Mouse (Mus musculus): ENCODE data around the gene Dhx38. TPM values are rescaled to one million over a fixed set of nuclear protein-coding genes. Genes with fewer than 3 reads are reported as not detected.

The Dhx38 gene
- 24.0 and 25.7 TPM in 2 replicates for polyA plus RNA-seq (2015; fragmentation: Nextera tagmentation; extraction: Ambion mirVana)

DNA sequence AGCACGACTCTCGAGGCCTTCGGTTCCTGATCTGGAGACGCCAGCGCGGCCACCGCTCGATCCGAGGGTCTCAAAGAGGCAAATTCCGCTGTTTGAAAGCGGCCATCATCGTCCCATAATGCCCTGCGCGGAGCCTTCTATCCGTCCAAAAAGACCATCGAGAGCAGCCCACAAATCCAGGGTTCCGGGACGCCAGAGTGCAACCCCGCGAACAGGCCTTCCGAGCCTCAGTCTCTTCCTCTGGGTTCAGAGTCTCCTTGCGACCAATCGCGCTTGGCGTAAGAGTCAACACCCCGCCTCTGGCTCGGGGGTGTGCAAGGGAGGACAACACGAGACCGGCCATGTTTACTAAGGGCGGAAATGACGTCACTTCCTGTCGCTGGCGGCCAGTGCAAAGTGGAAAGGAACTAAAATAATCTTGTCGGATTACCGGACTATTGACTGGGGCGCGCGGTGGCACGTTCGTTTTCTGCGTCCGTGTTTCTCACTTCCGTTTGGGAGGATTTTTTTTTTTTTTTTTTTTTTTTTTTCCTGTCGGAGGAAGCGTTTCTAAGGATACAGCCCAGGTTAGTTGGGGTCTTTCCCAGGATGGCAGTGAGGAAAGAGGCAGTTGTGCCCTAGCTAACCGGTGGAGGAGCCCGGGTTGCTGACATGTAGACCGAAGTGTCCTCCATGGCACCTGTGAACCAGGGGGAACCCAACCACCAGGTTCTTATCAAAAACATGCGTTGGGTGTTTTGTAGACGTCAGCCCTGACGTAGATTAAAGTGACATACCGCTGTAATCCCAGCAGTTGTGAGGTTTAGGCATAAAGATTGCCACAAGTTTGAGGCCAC is at the start of gene Dhx38, which contains the start of gene Txnl4b:
Dhx38 (minus strand) TSS at position 364 of the 836 bp plus-strand sequence.
Txnl4b (plus strand) TSS at position 395 of the 836 bp plus-strand sequence.
- ATAC-seq (replicated peaks; ENCODE audit: low FRiP score) = peak; percentile 100
- H3K4me1 ChIP-seq = peaks cover 18% of the 10 kb centered on the region
- H3K4me2 ChIP-seq = peak within 1 kb of the TSS; percentile 83
- peaks cover 44% of the 10 kb centered on the region for H3K36me3 ChIP-seq
- H3K4me3 ChIP-seq (replicated peaks) = peak within 1 kb of the TSS; percentile 77
- no peaks in the 10 kb centered on the region for H3K27me3 ChIP-seq
- peak within 1 kb of the TSS; percentile 91 for H3K27ac ChIP-seq
- WGBS = under 1% methylated on average over 52 of the region's 52 CpGs
- H3K9ac ChIP-seq = peak within 1 kb of the TSS; percentile 89
- H3K9me3 ChIP-seq (replicated peaks) = no peaks in the 10 kb centered on the region

DNA sequence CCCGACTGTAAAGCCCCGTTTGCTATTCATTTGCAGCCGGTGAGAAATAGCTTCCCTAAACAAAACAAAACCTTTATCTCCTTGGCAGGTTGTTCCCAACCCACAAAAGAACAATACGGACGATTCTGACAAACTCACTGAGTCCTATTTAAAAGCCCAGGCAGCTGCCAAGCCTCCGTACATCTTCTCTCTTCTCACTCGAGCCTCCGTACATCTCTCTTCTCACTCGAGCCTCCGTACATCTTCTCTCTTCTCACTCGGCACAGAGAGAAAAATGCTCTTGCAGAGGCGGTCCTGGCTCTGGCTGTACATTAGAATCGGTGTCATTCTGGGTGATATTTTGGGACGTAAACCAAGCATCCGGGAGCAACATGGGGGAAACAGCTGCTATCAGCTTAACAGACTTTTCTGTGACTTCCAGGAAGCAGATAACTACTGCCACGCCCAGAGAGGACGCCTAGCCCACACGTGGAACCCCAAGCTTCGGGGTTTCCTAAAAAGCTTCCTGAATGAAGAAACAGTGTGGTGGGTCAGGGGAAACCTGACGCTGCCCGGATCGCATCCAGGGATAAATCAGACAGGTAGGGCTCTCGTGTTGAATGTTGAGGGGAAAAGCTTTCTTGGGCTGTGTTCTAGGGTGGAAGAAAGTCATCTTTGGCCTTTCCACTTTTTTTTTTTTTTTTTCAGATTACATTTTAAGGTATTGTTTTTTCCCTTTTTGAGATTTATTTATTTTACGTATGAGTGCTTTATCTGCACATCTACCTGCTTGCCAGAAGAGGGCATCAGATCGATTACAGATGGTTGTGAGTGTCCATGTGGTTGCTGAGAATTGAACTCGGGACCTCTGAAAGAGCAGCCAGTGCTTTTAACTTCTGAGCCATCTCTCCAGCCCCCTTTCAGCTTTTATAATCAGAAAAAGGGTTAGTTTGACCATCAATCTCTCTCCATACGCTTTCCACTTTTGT is 48.9 kb upstream of the Dhx38 start, which contains the start of gene Pkd1l3:
Pkd1l3 (plus strand) TSS at position 275 of the 968 bp plus-strand sequence.
- H3K27ac ChIP-seq = no peak within 1 kb of the TSS
- H3K4me1 ChIP-seq = no peaks in the 10 kb centered on the region
- H3K27me3 ChIP-seq = no peaks in the 10 kb centered on the region; the same call in 1 of the 2 replicates
- H3K9ac ChIP-seq = no peak within 1 kb of the TSS
- WGBS = 60% methylated on average over 27 of the region's 27 CpGs
- no peaks in the 10 kb centered on the region for H3K9me3 ChIP-seq (replicated peaks)
- H3K4me3 ChIP-seq (replicated peaks) = no peak within 1 kb of the TSS
- ATAC-seq (replicated peaks; ENCODE audit: low FRiP score) = no peak
- no peaks in the 10 kb centered on the region for H3K36me3 ChIP-seq
- H3K4me2 ChIP-seq = peak within 1 kb of the TSS; percentile 26

DNA sequence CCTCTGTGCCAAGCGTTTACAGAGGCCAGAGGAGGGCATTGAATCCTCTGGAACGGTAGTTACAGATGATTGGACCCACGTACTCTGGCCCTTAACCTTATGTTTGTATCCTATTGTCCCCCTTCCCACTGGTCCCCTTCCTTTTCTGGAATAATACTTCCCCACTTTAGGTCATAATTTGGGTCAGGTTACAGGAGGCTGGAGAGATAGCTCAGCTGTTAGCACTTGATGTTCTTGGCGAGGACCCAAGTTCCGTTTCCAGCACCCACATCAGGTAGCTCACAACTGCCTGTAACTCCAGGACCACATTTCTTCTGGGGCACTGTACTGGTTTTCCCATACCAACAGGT is 43.5 kb upstream of the Dhx38 start:
- Histone ChIP-seq H3K9ac (peak overlapping the region; percentile 73), H3K4me1 (peaks cover 13% of the 10 kb centered on the region), H3K4me2 (peak overlapping the region; percentile 88), H3K27me3 (no peaks in the 10 kb centered on the region), H3K36me3 (peaks cover 15% of the 10 kb centered on the region), H3K4me3 (replicated peaks) (peak overlapping the region; percentile 71), H3K9me3 (replicated peaks) (no peaks in the 10 kb centered on the region), H3K27ac (peak overlapping the region; percentile 99)
- WGBS = 11% methylated on average over 5 of the region's 5 CpGs
- ATAC-seq (replicated peaks; ENCODE audit: low FRiP score) = no peak

DNA sequence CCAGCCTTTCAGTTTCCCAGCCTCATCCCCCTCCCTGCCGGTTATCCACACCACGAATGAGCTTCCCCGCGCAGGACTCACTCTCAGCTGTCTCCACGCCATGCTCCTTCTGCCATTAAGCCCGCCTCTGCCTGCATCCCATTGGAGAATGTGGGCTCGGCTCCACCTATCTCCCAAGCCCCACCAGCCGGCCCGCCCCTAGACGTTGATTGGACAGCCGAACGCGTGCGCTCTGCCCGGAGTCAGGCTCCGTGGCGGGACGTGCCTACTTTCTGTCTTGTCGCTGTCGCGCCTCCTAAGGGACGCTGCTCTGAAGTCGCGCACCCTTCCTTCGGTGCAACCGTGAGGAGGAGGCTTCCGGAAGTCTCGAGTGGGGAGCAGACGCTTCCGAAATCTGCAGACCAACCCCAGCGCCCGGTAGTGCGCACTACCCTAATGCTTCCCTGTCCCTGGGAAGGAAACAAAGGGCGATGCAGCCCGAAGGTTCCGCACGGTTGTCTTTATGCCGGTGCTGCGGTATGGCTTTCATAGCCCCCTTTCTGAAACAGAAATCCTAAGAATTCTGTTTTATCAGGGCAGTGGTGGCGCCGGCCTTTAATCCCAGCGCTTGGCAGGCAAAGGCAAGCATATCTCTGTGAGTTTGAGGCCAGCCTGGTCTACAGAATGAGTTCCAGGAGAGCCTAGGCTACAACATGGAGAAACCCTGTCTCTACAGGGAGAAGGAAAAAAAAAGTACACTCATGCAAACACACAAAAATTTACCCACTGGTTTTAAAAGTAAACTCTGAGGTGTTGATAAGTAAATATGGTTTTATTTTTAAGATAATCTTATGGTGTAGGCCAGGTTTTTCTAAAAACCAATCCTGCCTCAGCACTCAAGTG is 42.9 kb upstream of the Dhx38 start, which contains the start of gene Dhodh:
Dhodh (minus strand) TSS at position 403 of the 882 bp plus-strand sequence.
- peak within 1 kb of the TSS; percentile 71 for H3K4me3 ChIP-seq (replicated peaks)
- peak within 1 kb of the TSS; percentile 73 for H3K9ac ChIP-seq
- H3K36me3 ChIP-seq = peaks cover 20% of the 10 kb centered on the region
- peak within 1 kb of the TSS; percentile 88 for H3K4me2 ChIP-seq
- peak within 1 kb of the TSS; percentile 99 for H3K27ac ChIP-seq
- under 1% methylated on average over 42 of the region's 42 CpGs for WGBS
- peak; percentile 99 for ATAC-seq (replicated peaks; ENCODE audit: low FRiP score)
- H3K4me1 ChIP-seq = peaks cover 13% of the 10 kb centered on the region
- no peaks in the 10 kb centered on the region for H3K27me3 ChIP-seq
- no peaks in the 10 kb centered on the region for H3K9me3 ChIP-seq (replicated peaks)

DNA sequence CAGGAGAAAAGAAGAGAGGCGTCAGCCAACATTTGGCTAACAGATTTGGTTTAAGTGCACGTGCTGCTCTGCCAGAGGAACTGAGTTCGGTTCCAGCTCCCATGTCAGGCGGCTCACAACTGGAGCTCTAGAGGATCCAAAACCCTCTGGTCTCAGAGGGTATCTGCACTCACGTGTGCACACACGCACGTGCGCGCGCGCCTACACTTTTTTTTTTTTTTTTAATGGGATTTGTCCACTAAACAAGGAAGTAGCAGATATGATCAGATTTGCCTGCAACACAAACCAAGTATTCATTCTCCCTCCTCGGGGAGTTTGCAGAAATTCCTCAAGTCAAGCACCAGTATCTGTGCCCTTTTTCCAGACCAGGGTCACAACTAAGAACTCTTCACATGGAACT is 42.0 kb upstream of the Dhx38 start:
- H3K4me2 ChIP-seq = peak overlapping the region; percentile 88
- peaks cover 13% of the 10 kb centered on the region for H3K4me1 ChIP-seq
- peaks cover 26% of the 10 kb centered on the region for H3K36me3 ChIP-seq
- H3K9me3 ChIP-seq (replicated peaks) = no peaks in the 10 kb centered on the region
- peak overlapping the region; percentile 99 for H3K27ac ChIP-seq
- H3K27me3 ChIP-seq = no peaks in the 10 kb centered on the region
- peak overlapping the region; percentile 71 for H3K4me3 ChIP-seq (replicated peaks)
- WGBS = 7% methylated on average over 12 of the region's 12 CpGs
- no peak for ATAC-seq (replicated peaks; ENCODE audit: low FRiP score)
- H3K9ac ChIP-seq = peak overlapping the region; percentile 73

DNA sequence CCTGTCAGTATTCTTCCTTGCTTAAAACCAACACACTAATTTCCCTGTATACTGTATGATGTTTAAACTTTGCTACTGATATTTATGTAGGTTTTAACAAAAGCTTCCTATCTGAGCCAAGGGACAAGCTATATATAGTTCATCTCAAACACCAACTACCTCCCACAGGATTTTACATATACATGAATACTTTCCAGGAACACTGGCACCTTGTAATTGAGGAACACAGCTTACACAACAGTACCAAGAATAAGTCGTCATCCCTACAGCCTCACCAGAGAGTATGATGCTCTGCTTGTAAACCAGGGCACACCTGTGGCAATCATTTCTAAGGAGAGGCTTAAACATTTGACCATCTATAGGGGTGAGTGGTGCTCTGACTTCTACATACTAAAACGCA is 41.1 kb upstream of the Dhx38 start:
- ATAC-seq (replicated peaks; ENCODE audit: low FRiP score) = no peak
- Histone ChIP-seq H3K36me3 (peaks cover 34% of the 10 kb centered on the region), H3K9ac (no peak overlapping the region), H3K27ac (no peak overlapping the region), H3K9me3 (replicated peaks) (no peaks in the 10 kb centered on the region), H3K27me3 (no peaks in the 10 kb centered on the region), H3K4me2 (no peak overlapping the region), H3K4me3 (replicated peaks) (no peak overlapping the region), H3K4me1 (peaks cover 13% of the 10 kb centered on the region)
- WGBS = 87% methylated on average over 2 of the region's 2 CpGs

DNA sequence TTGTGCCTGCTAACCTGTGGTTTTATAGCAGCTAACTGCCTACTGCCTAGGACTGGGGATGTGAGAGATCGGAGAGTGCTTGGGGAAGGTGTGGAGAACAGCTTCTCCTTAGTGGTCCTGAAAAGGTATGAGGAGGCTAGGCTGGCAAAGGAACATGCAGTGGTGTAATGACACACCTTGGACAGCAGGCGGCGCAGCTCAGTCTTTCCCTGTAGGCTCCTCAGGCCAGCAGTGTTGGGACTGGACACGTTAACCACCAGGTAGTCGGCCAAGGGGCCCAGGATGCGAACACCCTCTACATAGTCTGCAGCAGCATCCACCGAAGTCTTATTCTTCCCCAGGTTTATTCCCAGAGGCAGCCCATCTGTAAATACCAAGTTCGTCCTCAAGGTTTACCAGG is 30.2 kb upstream of the Dhx38 start:
- Histone ChIP-seq H3K4me3 (replicated peaks) (no peak overlapping the region), H3K27me3 (no peaks in the 10 kb centered on the region), H3K4me2 (no peak overlapping the region), H3K9me3 (replicated peaks) (no peaks in the 10 kb centered on the region), H3K9ac (no peak overlapping the region), H3K4me1 (no peaks in the 10 kb centered on the region), H3K36me3 (peaks cover 66% of the 10 kb centered on the region), H3K27ac (no peak overlapping the region)
- WGBS = 52% methylated on average over 8 of the region's 8 CpGs
- ATAC-seq (replicated peaks; ENCODE audit: low FRiP score) = no peak

DNA sequence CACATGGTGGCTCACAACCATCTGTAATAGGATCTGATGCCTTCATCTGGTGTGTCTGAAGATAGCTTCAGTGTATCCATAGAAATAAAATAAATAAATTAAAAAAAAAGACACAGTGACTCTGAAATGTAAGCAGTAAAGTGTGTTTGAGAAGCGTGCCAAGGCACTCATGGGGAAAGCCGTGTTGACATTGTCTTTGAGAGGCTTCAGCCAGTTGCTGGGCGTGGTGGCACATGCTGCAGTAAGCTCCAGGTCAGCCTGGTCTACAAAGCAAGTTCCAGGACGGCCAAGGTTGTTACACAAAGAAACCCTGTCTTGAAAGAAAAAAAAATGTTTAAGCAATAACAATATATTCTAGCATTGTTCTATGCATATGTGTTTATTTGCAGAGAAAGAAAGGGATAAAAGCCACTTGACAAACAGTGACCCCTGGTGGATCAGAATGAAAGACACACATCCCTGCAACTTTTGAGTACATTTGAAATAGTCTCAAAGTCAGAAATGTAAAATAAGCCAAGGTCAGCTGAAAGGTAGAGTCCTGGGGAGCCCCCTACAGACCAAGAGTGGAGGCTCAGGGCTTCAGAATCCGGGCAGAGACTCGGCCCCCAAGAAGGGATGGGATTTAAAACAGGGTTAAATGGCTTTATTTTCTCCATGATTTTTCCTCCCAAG is 27.6 kb upstream of the Dhx38 start:
- no peak for ATAC-seq (replicated peaks; ENCODE audit: low FRiP score)
- H3K4me1 ChIP-seq = no peaks in the 10 kb centered on the region
- H3K4me2 ChIP-seq = no peak overlapping the region
- H3K27ac ChIP-seq = no peak overlapping the region
- no peaks in the 10 kb centered on the region for H3K27me3 ChIP-seq
- no peak overlapping the region for H3K9ac ChIP-seq
- 79% methylated on average over 6 of the region's 6 CpGs for WGBS
- peaks cover 42% of the 10 kb centered on the region for H3K36me3 ChIP-seq
- no peaks in the 10 kb centered on the region for H3K9me3 ChIP-seq (replicated peaks)
- H3K4me3 ChIP-seq (replicated peaks) = no peak overlapping the region

DNA sequence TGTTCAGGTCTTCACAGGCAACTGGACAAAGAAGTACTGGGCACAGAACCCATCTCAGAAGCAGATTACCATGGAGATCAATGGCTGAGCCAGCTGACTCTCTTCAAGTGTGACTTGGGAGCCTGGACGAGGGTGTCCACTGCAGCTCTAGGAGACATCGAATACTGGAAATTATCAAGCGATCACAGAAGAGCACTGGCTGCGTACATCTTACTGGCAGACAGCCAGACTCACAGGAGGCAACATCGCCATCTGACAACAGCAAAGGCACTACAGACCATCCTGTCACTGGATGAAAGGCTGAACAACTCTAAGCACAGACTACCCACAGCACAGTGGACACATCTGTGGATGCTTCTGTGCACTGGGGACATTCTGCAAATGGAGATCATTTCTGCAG is 26.5 kb upstream of the Dhx38 start:
- H3K9ac ChIP-seq = no peak overlapping the region
- H3K27me3 ChIP-seq = no peaks in the 10 kb centered on the region
- WGBS = 91% methylated on average over 5 of the region's 5 CpGs

DNA sequence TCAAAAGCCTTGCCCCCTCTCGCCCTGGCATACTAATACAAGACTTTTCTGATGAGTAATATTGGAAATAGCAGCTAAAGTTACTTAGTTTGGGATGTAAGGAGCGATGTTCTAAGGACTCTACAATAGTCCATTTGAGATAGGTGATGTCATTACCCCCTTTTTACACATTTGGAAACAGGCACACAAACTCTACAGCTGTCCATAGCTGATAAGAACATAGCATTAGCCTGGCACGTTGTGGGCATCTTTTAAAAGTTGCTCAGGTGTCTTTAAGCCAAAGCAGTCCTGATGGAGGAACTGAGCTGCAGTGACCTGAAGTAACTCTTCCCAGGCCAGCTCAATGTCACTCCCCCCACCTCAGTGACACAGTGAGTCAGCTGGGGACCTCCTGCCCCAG is 25.7 kb upstream of the Dhx38 start:
- Histone ChIP-seq H3K9ac (no peak overlapping the region), H3K4me1 (no peaks in the 10 kb centered on the region), H3K36me3 (peaks cover 41% of the 10 kb centered on the region), H3K4me3 (replicated peaks) (no peak overlapping the region), H3K27ac (no peak overlapping the region), H3K9me3 (replicated peaks) (no peaks in the 10 kb centered on the region), H3K27me3 (no peaks in the 10 kb centered on the region), H3K4me2 (no peak overlapping the region)
- no peak for ATAC-seq (replicated peaks; ENCODE audit: low FRiP score)
- 85% methylated on average over 3 of the region's 3 CpGs for WGBS

More for the DNA sequence above, 26.5 kb upstream of the Dhx38 start:
- H3K9me3 ChIP-seq (replicated peaks) = no peaks in the 10 kb centered on the region
- no peak overlapping the region for H3K4me3 ChIP-seq (replicated peaks)
- no peak overlapping the region for H3K27ac ChIP-seq
- no peak for ATAC-seq (replicated peaks; ENCODE audit: low FRiP score)
- H3K4me2 ChIP-seq = no peak overlapping the region
- H3K36me3 ChIP-seq = peaks cover 41% of the 10 kb centered on the region
- H3K4me1 ChIP-seq = no peaks in the 10 kb centered on the region

DNA sequence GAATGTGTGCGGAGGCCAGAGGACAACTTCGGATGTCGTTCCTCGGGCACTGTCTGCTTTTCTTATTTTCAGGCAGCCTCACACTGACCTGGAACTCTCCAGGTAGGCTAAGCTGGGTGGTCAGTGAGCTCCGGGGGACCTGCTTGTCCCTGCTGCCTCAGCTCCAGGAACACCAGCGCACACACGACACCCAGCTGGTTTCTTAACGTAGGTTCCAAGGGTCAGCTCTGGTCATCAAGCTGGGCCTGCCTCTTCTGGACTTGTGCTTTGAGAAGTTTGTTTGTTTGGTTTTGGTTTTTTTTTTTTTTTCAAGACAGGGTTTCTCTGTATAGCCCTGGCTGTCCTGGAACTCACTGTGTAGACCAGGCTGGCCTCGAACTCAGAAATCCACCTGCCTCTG is 25.2 kb upstream of the Dhx38 start:
- no peak for ATAC-seq (replicated peaks; ENCODE audit: low FRiP score)
- Histone ChIP-seq H3K4me3 (replicated peaks) (no peak overlapping the region), H3K36me3 (peaks cover 41% of the 10 kb centered on the region), H3K4me2 (no peak overlapping the region), H3K9ac (no peak overlapping the region), H3K4me1 (no peaks in the 10 kb centered on the region), H3K9me3 (replicated peaks) (no peaks in the 10 kb centered on the region), H3K27me3 (no peaks in the 10 kb centered on the region), H3K27ac (no peak overlapping the region)
- WGBS = 87% methylated on average over 9 of the region's 9 CpGs

Measured in kidney, embryonic 15.5 days (tissue).